Mouse (Mus musculus) heart, adult 2 months (tissue): ENCODE measurements around the gene Papola.

Experiments used
- CTCF ChIP-seq: fragments of 200-600 bp; IDR thresholded peaks from 2 replicates; pipeline ENCODE4 v1.8.1; 2022; ENCODE audit warnings: antibody characterized with exemption, mild to moderate bottlenecking, moderate library complexity
- EP300 ChIP-seq: fragments of 200-500 bp; IDR thresholded peaks from 2 replicates; pipeline ENCODE4 v1.6.1; 2011; ENCODE audit warnings: low read depth, low read length, control low read depth; ENCODE audit not compliant: insufficient read depth
- POLR2A ChIP-seq: fragments of 200-500 bp; IDR thresholded peaks from 2 replicates; pipeline ENCODE4 v1.6.1; 2011; ENCODE audit warnings: mild to moderate bottlenecking, low read depth, low read length, control low read depth; ENCODE audit not compliant: insufficient read depth

GRCm38 (mm10) chr12:105844406-105844805 is 59.9 kb downstream of the Papola start:
- TF ChIP-seq CTCF (no peak), POLR2A (no peak), EP300 (no peak)
